Mouse (Mus musculus) c-Kit-negative CD71-positive TER-119-positive erythroid progenitor cells, embryonic 14.5 days (primary cell): ENCODE measurements around the gene Smad3.

Experiments used
- DNase-seq: peaks from one replicate; pipeline ENCODE4 v3.0.0-alpha.2; 2013; ENCODE audit warnings: low read depth, low spot score

The Smad3 gene

GRCm38 (mm10) chr9:63664792-63665646 is 92.8 kb downstream of the Smad3 start:
- DNase-seq: no peak

DNA sequence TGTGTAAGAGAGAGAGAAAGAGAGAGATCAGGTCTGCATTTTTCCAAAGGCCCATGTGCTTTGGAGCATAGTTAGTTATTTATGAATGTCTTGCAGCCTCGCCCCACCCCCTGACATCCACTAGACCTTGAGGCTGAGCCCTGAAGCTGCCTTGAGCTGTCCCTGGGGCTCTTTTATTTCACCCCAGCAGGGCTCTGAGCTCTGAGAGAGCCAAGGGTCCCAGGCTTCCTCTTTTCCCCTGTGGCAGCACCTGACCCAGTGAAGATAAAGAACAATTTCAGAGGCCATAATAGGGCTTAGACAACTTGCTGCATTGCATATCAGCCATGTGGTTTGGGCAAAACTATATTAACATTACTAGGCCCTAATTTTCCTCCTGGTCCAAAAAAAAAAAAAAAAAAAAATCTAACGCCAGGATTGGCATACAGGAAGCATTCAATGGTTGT is 93.5 kb downstream of the Smad3 start:
- no peak for DNase-seq

DNA sequence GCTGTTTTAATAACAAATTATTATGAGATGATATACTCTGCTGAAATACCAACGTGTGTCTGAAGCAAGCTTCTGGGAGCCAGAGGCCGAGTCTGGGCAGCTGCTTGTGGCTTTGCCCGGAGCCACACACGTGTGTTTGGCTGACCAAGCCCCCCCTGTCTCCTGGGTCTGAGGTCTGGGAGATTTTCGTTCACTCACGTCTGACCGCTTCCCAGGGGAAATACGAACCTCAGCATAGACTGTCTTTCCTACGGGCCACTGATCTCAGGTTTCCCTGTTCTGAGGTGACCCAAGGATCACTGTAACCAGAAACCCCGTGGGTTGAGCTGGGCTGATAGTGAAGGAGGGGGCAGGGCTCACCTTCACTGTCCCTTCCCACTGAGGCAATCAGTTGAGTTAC is 94.6 kb downstream of the Smad3 start:
- no peak for DNase-seq

DNA sequence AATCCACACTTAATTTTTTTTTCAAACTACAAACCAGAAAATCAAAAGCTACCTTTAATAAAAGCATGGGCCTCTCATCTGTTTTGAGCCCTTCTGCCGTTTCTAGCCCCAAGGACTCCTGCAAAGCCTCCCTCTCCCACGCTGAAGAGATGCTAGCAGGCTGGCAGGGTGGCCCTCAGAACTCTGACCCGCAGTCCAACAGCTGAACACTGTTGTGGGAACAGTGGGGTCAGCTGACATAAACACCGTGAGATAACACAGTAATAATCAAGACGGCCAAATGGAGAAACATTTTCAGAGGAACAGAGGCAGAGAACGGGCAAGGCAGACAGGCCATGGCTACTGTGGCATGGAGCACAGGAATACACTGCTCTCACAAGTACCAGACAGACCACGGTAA is 95.0 kb downstream of the Smad3 start:
- DNase-seq: no peak

- DNase-seq: no peak
Measured at GRCm38 (mm10) chr9:63660691-63661090, 97.1 kb downstream of the Smad3 start.

- DNase-seq: no peak
Measured at GRCm38 (mm10) chr9:63660061-63660460, 97.7 kb downstream of the Smad3 start.

GRCm38 (mm10) chr9:63658970-63659371 is 98.8 kb downstream of the Smad3 start:
- DNase-seq: no peak

DNA sequence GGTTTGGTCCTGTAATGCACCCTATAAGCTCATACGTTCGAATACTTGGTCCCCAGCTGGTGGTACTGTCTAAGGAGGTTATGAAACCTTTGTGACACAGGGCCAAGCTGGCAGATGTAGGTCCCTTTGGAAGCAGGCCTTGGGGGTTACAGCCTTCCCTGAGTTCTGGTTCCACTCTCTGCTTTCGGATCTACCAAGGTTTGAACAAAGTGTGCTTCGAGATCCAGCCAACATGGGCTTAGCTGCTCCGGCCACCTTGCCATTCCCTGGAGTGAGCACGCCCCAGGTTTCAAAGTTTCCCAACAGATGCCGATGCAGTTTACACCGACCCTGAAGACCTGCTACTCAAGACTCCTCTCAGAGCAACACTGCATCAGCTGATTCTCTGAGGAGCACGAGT is 99.4 kb downstream of the Smad3 start:
- no peak for DNase-seq

DNA sequence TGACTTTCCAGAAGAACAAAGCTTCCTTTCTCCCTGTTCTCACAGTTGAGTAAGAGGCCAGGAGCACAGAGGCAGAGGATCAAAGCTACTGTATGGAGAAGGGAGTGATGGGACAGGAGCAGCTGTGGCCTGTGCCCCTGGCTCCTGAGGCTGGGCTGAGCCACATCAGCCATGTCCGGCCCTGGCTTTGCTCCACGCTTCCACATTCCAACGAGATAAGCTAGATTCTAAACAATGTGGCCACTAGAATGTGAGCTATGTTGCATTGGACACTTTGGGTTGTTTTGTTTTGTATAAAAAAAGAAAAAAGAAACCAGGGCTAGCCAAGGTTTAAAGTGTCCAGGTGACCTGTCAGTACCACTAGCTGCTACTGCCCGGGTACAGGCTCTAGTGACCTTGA is 100.6 kb downstream of the Smad3 start:
- no peak for DNase-seq

GRCm38 (mm10) chr9:63655092-63655491 is 102.7 kb downstream of the Smad3 start:
- DNase-seq: no peak

- no peak for DNase-seq
Measured at GRCm38 (mm10) chr9:63654575-63654974, 103.2 kb downstream of the Smad3 start.

GRCm38 (mm10) chr9:63653666-63654065 is 104.1 kb downstream of the Smad3 start:
- DNase-seq: no peak

- no peak for DNase-seq
Measured at GRCm38 (mm10) chr9:63651594-63651993, 106.2 kb downstream of the Smad3 start.

- no peak for DNase-seq
Measured at GRCm38 (mm10) chr9:63650905-63651304, 106.9 kb downstream of the Smad3 start.

DNA sequence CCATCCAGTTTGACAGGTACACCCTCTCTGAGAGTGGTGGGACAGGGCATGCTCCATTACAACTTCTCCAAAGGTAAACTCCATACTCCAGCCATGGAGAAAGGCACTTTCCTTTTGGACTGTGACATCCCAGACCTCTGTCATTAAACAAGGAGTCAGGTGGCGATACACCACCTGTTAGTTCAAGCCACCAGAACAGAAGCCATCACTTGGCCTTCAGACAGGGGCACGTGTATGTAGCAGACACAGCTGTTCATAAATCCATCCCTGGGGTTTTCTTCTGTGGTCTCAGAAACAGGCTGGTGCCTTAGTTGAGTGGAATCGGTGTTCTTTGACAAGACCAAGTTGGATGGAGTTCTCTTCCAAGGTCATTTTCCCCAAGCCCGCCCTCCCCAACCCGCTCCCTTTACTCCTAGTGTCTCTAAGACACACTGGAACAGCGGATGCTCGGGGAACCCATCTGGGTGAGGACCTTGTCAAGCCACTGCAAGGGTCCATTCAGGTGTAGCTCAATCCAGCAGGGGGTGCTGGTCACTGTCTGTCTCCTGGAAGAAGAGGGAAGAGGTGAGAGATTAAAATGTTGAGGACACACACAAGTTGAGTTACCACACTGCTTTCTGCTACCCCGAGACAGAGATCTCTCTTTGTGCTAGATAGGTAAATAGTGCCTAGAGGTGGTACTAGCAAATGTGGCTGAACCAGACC is 107.8 kb downstream of the Smad3 start:
- no peak for DNase-seq

DNA sequence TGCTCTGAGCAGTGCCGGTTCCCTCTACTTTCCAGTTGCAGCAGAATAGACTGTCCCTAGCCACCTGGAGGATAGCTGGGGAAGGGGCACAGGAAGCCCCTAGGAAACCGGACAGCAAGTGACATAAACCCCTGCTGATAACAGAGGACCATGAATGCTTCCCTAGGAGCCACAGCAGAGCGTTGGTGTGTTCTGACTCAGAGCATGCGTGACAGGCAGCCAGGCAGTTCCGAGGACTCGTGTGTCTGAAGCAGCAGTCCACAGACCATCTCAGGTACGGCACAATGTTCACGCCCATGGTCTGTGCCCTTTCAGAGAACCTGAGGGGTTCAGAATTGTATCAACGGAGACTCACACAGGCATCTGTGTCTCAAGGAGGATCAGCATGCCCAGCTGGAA is 109.3 kb downstream of the Smad3 start:
- DNase-seq: no peak

DNA sequence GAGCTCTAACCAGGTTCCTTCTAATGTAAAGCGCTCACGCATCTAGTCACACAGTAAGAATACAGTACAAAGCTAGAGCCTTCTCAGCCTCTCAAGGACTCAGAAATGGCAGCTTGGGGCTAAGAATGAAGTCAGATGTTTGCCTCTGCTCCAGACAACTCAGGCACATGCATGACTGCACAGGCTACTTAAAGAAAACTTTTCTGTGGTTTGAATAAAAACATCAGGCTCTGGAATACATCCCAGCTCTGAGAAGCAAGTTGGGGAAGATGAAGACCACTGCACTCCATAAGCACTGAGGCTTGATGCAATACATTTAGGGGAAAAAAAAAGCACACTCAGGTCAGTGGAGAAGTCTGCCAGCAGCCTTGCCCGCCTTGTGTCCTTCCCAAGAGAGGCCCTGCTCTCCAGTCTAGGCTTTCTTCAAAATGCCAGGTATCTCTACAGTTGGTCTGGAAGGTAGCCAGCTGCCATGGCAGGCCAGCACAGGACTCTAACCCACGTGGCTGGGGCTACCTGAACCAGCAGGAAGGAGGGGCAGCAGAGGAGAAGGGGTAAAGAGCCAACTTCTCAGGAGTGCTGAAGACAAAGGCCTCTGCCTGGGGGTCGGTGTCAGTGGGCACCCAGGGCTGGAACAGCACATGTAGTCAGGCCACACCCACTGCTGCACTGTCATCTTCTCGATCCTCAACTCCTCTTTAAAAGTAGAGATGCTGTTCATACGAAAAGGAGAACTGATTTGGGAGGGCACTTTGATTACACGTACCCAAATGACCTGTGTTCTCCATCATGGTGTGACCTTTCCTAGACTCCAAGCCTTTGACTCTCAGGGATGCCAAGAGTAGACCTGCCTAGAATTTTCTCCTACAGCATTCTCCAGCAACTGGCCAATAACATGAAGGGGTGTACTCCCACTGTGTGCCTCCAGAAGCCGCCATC is 109.9 kb downstream of the Smad3 start:
- no peak for DNase-seq

DNA sequence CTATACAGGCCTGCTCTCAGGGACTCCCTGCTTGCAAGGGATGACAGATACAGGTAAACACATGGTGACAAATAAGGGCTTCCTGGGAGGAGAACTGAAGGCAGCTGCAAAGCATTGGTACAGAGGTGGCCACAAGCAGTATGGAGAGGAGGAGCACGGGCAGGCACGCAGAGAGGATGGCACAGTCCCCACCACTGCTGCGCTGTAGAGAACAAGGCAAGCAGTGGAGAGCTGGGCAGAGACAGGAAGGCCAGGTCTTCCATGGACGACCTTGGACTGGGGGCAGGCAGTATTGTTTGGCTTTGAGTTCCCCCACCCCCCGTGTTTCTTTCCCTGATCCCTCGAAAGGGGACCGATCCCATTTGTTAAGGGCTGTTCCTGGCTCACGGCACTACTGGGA is 112.7 kb downstream of the Smad3 start:
- DNase-seq: no peak

DNA sequence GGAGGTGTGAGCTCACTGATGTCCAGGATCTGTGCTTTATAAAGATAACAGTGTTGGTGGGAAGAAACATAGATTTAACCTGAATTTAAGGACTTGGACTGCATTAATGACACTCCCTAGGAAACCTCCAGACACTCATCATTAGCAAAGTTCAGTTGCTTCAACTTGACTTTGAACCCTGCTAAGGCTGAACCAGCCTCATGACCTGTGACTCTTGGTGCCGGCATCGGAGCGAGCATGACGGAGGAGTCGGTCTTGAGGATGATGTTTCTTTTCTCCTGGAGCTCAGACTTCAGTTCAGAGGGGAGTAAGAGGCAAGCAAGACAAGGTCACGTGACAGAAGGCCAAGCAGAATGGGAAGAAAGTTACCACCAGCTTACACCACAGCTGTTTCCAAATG is 113.8 kb downstream of the Smad3 start:
- DNase-seq: no peak

GRCm38 (mm10) chr9:63641983-63642646 is 115.7 kb downstream of the Smad3 start:
- no peak for DNase-seq

DNA sequence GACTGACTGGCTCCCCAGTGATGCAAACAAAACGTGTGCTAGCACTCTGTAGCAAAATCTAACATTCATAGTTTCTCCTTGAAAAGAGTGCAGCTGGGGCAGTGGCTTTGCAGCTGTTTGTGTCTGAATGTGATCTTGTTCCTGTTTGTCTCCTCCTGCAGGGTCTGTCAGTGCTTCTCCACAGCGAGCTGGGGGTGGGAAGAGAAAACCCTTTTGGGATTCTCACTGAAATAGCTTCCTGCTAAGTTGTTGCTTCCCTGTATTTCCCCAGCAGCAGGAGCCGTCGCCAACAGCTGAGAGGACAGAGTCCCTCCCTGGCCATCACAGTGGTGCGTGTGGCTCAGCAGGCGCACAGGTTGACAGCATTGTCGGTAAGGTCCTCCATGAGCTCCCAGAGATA is 121.7 kb downstream of the Smad3 start:
- no peak for DNase-seq
